Mouse (Mus musculus) brown adipose tissue, adult 24 weeks (tissue): ENCODE results near the gene Prkcz. TPM values are rescaled to one million over a fixed set of nuclear protein-coding genes. Genes with fewer than 3 reads are reported as not detected.
"Not testable (repeated sequence)": the region's sequence is repeated elsewhere in the genome, so short reads cannot be mapped to it uniquely, and the experiment has no call there.

Experiments used
- H3K27ac ChIP-seq: fragments of 200-500 bp; replicated peaks from 2 replicates; pipeline ENCODE4 v1.5.1; 2012; ENCODE audit warnings: low read depth, mild to moderate bottlenecking, low read length
- H3K4me1 ChIP-seq: fragments of 200-500 bp; 2 replicates; pipeline ENCODE4 v1.6.1; 2012; ENCODE audit warnings: low read length, mixed read lengths; ENCODE audit not compliant: control insufficient read depth, insufficient read depth, insufficient read length
- H3K4me3 ChIP-seq: fragments of 200-500 bp; 2 replicates; pipeline ENCODE4 v1.5.1; 2012; ENCODE audit warnings: low read depth, mild to moderate bottlenecking, low read length, moderate library complexity; ENCODE audit not compliant: insufficient read depth
- polyA plus RNA-seq: library from polyadenylated mRNA; stranded (reverse); fragments of >200 nt; gene quantifications from 2 replicates; pipeline ENCODE4 v1.2.4, GENCODE M21; 2012; ENCODE audit not compliant: missing spikeins, insufficient read depth, insufficient read length

Prkcz gene
- polyA plus RNA-seq, 1 experiment, result not detected

GRCm38 (mm10) chr4:155344716-155345607 lies 16.2 kb downstream of the Prkcz start:
- H3K4me3 ChIP-seq, result peak overlapping the region; percentile 47
- H3K4me1 ChIP-seq, result no peaks in the 10 kb centered on the region
- no peak overlapping the region for H3K27ac ChIP-seq

DNA sequence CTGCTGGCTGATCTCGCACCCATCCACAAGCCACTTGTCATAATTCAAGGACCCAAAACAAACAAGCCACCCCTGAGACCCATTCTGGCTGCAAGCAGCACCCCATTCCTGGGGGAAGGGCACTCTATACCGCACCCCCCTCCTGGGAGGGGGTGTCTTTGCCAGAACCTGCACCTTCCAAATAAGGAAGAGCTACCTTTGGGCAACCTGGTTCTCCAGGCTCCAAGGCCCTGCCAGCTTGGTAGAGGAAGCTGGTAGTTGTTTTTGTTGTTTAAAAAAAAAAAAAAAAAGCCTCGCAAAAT lies 16.9 kb downstream of the Prkcz start:
- Histone ChIP-seq H3K4me3 (no peak overlapping the region), H3K27ac (no peak overlapping the region)

GRCm38 (mm10) chr4:155343415-155344298 lies 17.5 kb downstream of the Prkcz start:
- H3K4me1 ChIP-seq, result no peaks in the 10 kb centered on the region
- H3K27ac ChIP-seq, result no peak overlapping the region
- H3K4me3 ChIP-seq, result no peak overlapping the region

More for the DNA sequence above, 16.9 kb downstream of the Prkcz start:
- no peaks in the 10 kb centered on the region for H3K4me1 ChIP-seq

- H3K4me1 ChIP-seq, result no peaks in the 10 kb centered on the region
- no peak overlapping the region for H3K4me3 ChIP-seq
- no peak overlapping the region for H3K27ac ChIP-seq
Measured at GRCm38 (mm10) chr4:155336284-155337050, 24.7 kb downstream of the Prkcz start.

- Histone ChIP-seq H3K4me1 (no peaks in the 10 kb centered on the region), H3K4me3 (no peak overlapping the region), H3K27ac (no peak overlapping the region)
Measured at GRCm38 (mm10) chr4:155332253-155332652, 28.9 kb downstream of the Prkcz start.

DNA sequence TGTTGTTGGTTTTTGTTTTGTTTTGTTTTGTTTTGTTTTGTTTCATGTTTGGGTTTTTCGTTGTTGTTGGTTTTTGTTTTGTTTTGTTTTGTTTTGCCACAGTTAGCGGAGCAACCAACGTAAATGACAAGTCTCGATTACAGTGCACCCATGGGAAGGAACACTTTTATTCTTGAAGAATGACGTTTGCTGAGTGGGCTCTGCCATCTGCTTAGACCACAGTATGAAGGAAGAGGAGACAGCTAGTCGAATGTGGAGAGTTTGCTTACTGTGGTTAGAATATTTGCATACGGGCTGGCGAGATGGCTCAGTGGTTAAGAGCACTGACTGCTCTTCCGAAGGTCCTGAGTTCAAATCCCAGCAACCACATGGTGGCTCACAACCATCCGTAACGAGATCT lies 32.8 kb downstream of the Prkcz start:
- not testable (repeated sequence) for H3K4me1 ChIP-seq, H3K4me3 ChIP-seq

GRCm38 (mm10) chr4:155325773-155326172 lies 35.4 kb downstream of the Prkcz start:
- Histone ChIP-seq H3K4me1 (no peaks in the 10 kb centered on the region), H3K4me3 (no peak overlapping the region), H3K27ac (no peak overlapping the region)

More for the DNA sequence above, 32.8 kb downstream of the Prkcz start:
- not testable (repeated sequence) for H3K27ac ChIP-seq

GRCm38 (mm10) chr4:155324511-155324910 lies 36.6 kb downstream of the Prkcz start:
- Histone ChIP-seq H3K27ac (no peak overlapping the region), H3K4me1 (no peaks in the 10 kb centered on the region), H3K4me3 (no peak overlapping the region)

DNA sequence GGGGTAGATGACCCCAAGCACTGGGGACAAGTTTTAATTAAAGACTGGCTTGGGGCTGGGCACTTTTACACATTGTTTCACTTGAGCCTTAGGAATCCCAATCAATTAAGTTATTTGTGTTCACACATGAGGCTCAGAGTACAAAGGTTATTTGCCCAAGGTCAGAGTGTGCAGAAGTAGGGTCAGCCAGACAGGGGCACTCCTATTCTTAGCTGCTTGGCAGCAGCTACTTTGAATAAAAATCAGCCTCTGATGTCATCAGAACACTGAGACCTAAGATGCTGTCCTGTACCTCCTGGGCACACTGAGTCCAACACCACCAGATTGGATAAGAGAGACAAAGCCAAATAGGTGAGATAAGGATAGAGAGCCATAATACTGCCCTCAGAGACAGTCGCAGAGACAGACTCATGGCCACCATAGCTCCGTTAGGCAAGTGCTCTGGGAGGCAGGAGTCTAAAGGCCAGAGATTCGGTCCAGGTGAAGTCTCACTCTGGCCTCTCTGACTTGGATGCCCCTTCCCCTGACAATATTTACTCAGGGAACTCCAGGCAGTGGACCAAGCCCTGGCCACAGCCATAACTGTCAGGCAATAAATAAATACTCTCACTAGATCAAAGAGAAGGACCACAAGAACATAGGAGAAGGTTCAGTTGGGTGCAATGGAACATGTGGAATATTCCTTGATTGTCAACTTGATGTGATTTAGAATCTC lies 37.9 kb downstream of the Prkcz start:
- Histone ChIP-seq H3K4me3 (no peak overlapping the region), H3K27ac (no peak overlapping the region), H3K4me1 (no peaks in the 10 kb centered on the region)

DNA sequence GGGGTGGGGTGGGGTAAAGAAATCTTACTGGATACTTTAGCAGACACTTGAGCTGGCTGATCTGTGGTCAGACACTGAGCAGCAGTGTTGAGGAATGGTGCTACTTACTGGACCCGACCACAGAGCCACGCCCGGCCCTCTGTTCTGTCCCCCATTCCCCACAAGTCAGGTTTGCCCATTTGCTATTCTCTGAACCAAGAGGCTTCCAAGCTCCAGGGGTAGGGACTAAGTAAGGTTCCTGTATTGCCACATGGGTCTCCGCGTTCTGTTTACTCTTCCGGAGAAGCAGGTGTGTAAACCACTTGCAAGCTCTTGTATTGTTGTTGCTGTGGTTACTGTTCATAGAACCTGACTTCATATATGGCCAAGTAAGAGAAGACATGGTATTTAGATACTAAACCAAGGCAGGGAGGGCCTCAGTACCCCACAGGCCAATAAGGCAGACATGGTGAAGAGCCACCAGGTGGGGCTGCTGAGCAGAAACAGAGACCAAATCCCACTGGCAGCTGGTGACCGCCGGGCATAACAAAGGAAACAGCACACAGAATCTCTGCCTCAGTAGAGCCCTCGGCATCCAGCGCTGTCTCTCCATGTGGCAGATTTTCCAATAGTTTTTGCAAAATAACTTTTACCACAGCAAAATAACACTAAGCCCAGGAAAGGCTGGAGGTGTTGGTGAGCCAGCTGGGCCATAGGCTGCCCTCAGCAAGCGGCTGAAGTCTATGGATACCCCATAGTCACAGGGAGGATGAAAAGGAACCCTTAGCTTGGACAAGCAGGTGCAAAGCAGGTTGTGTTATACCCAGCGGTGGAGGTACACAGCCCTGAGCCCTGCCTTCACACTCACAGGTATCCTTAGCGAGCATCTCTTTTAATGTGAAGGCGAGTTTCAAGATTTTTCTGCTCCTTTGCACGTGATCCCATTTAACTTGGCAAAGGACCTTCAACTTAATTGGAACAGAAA lies 40.6 kb downstream of the Prkcz start:
- no peaks in the 10 kb centered on the region for H3K4me1 ChIP-seq
- no peak overlapping the region for H3K4me3 ChIP-seq
- no peak overlapping the region for H3K27ac ChIP-seq

- Histone ChIP-seq H3K4me3 (no peak overlapping the region), H3K4me1 (no peaks in the 10 kb centered on the region), H3K27ac (no peak overlapping the region)
Measured at GRCm38 (mm10) chr4:155318266-155318665, 42.9 kb downstream of the Prkcz start.

GRCm38 (mm10) chr4:155315031-155315430 lies 46.1 kb downstream of the Prkcz start:
- no peak overlapping the region for H3K4me3 ChIP-seq
- no peaks in the 10 kb centered on the region for H3K4me1 ChIP-seq
- H3K27ac ChIP-seq, result no peak overlapping the region

GRCm38 (mm10) chr4:155308679-155309078 lies 52.5 kb downstream of the Prkcz start:
- no peak overlapping the region for H3K27ac ChIP-seq
- H3K4me1 ChIP-seq, result no peaks in the 10 kb centered on the region
- no peak overlapping the region for H3K4me3 ChIP-seq

GRCm38 (mm10) chr4:155308068-155308467 lies 53.1 kb downstream of the Prkcz start:
- no peak overlapping the region for H3K27ac ChIP-seq
- H3K4me3 ChIP-seq, result no peak overlapping the region
- no peaks in the 10 kb centered on the region for H3K4me1 ChIP-seq
